Mouse (Mus musculus) intestine, embryonic 15.5 days (tissue): Measurements from ENCODE around the gene Caml. TPM values are rescaled to one million over a fixed set of nuclear protein-coding genes. Genes with fewer than 3 reads are reported as not detected.
"Not testable (repeated sequence)": the region's sequence is repeated elsewhere in the genome, so short reads cannot be mapped to it uniquely, and the experiment has no call there.

Source experiments
- ATAC-seq: fragments of 200-750 bp; cut with Nextera tagmentation; 2 replicates; pipeline ENCODE4 v1.8.0; 2017; ENCODE audit warnings: moderate TSS enrichment, moderate library complexity
- H3K27ac ChIP-seq: fragments of 300-500 bp; sonication (generic); 2 replicates; pipeline ENCODE4 v1.5.1; 2015; ENCODE audit warnings: mild to moderate bottlenecking, inconsistent platforms
- H3K27me3 ChIP-seq: fragments of 300-500 bp; sonication (generic); replicated peaks from 2 replicates; pipeline ENCODE4 v1.6.1; 2015; ENCODE audit warnings: inconsistent platforms
- H3K36me3 ChIP-seq: fragments of 300-500 bp; sonication (generic); 2 replicates; pipeline ENCODE4 v1.6.1; 2015; ENCODE audit warnings: inconsistent platforms
- H3K4me1 ChIP-seq: fragments of 300-500 bp; sonication (generic); replicated peaks from 2 replicates; pipeline ENCODE4 v1.6.1; 2015; ENCODE audit warnings: inconsistent platforms
- H3K4me2 ChIP-seq: fragments of 300-500 bp; sonication (generic); replicated peaks from 2 replicates; pipeline ENCODE4 v1.6.1; 2015; ENCODE audit warnings: mild to moderate bottlenecking, inconsistent platforms
- H3K4me3 ChIP-seq: fragments of 300-500 bp; sonication (generic); replicated peaks from 2 replicates; pipeline ENCODE4 v1.5.1; 2015; ENCODE audit warnings: inconsistent platforms
- H3K9ac ChIP-seq: fragments of 300-500 bp; sonication (generic); 2 replicates; pipeline ENCODE4 v1.6.1; 2015; ENCODE audit warnings: inconsistent platforms
- H3K9me3 ChIP-seq: fragments of 300-500 bp; sonication (generic); 2 replicates; pipeline ENCODE4 v1.6.1; 2016; ENCODE audit warnings: inconsistent platforms
- WGBS: fragments of 180-500 bp; shearing (Covaris S2); methylation state at CpG from one replicate; pipeline ENCODE4 v1.1.7; 2015; 5-methylcytosine and 5-hydroxymethylcytosine counted together
- polyA plus RNA-seq: library from polyadenylated mRNA; unstranded; fragments of >200 nt; fragmentation: Nextera tagmentation; extraction: Ambion mirVana; gene quantifications from 2 replicates; pipeline ENCODE4 v1.2.1, GENCODE M21; 2015

Caml gene
- 41.6 and 46.9 TPM in 2 replicates for polyA plus RNA-seq

- no peaks in the 10 kb centered on the region for H3K9me3 ChIP-seq
- ATAC-seq = peak; percentile 100
- H3K4me3 ChIP-seq = peak within 1 kb of the TSS; percentile 91
- H3K27ac ChIP-seq = peak within 1 kb of the TSS; percentile 84
- under 1% methylated on average over 59 of the region's 59 CpGs for WGBS
- peaks cover 11% of the 10 kb centered on the region for H3K4me1 ChIP-seq
- peaks cover 5% of the 10 kb centered on the region; the same call in 1 of the 2 replicates for H3K36me3 ChIP-seq
- H3K4me2 ChIP-seq = peak within 1 kb of the TSS; percentile 71
- H3K9ac ChIP-seq = peak within 1 kb of the TSS; percentile 87
- no peaks in the 10 kb centered on the region for H3K27me3 ChIP-seq
Measured at GRCm38 (mm10) chr13:55622649-55623541, at the start of gene Caml. Gene Caml (plus strand): TSS chr13:55623005.

GRCm38 (mm10) chr13:55573432-55573831 lies 49.4 kb upstream of the Caml start, which contains the start of gene Tmed9:
Gene Tmed9 (plus strand): TSS chr13:55573732.
- H3K9ac ChIP-seq = no peak within 1 kb of the TSS
- H3K9me3 ChIP-seq = no peaks in the 10 kb centered on the region
- no peaks in the 10 kb centered on the region for H3K27me3 ChIP-seq
- no peak within 1 kb of the TSS for H3K4me2 ChIP-seq
- H3K4me3 ChIP-seq = no peak within 1 kb of the TSS
- WGBS = 99% methylated on average over 2 of the region's 2 CpGs
- H3K27ac ChIP-seq = no peak within 1 kb of the TSS
- no peak for ATAC-seq
- no peaks in the 10 kb centered on the region for H3K36me3 ChIP-seq
- H3K4me1 ChIP-seq = peaks cover 15% of the 10 kb centered on the region

- H3K9ac ChIP-seq = no peak overlapping the region
- 74% methylated on average over 5 of the region's 5 CpGs for WGBS
- no peak overlapping the region for H3K27ac ChIP-seq
- H3K36me3 ChIP-seq = no peaks in the 10 kb centered on the region
- no peak overlapping the region for H3K4me3 ChIP-seq
- no peak overlapping the region for H3K4me2 ChIP-seq
- ATAC-seq = no peak
- H3K27me3 ChIP-seq = no peaks in the 10 kb centered on the region
- H3K4me1 ChIP-seq = peaks cover 10% of the 10 kb centered on the region
- no peaks in the 10 kb centered on the region for H3K9me3 ChIP-seq
Measured at GRCm38 (mm10) chr13:55574321-55574720, 48.5 kb upstream of the Caml start.

GRCm38 (mm10) chr13:55575932-55576331 lies 46.9 kb upstream of the Caml start:
- Histone ChIP-seq H3K27me3 (no peaks in the 10 kb centered on the region), H3K4me2 (no peak overlapping the region), H3K9ac (no peak overlapping the region), H3K4me3 (no peak overlapping the region), H3K36me3 (no peaks in the 10 kb centered on the region), H3K9me3 (no peaks in the 10 kb centered on the region), H3K4me1 (0 out of 2 replicates have a peak, but pooled peaks cover 3% of the 10 kb centered on the region), H3K27ac (no peak overlapping the region)
- 60% methylated on average over 5 of the region's 5 CpGs for whole genome bisulfite sequencing
- no peak for ATAC-seq

- H3K9ac ChIP-seq, H3K4me2 ChIP-seq, ATAC-seq, H3K27me3 ChIP-seq, H3K9me3 ChIP-seq, H3K4me1 ChIP-seq, H3K4me3 ChIP-seq, H3K36me3 ChIP-seq, H3K27ac ChIP-seq: not testable (repeated sequence)
- 72% methylated on average over 7 of the region's 7 CpGs for WGBS
Measured at GRCm38 (mm10) chr13:55576872-55577271, 45.9 kb upstream of the Caml start.

- Histone ChIP-seq H3K36me3 (no peaks in the 10 kb centered on the region), H3K4me2 (no peak overlapping the region), H3K4me3 (no peak overlapping the region), H3K9me3 (no peaks in the 10 kb centered on the region), H3K27ac (no peak overlapping the region), H3K4me1 (no peaks in the 10 kb centered on the region), H3K27me3 (no peaks in the 10 kb centered on the region), H3K9ac (no peak overlapping the region)
- ATAC-seq = no peak
- 78% methylated on average over 4 of the region's 4 CpGs for WGBS
Measured at GRCm38 (mm10) chr13:55578086-55578485, 44.7 kb upstream of the Caml start.

- 68% methylated on average over 4 of the region's 4 CpGs for WGBS
- no peak overlapping the region for H3K4me2 ChIP-seq
- ATAC-seq = peak; percentile 24
Measured at GRCm38 (mm10) chr13:55591961-55592490, 30.8 kb upstream of the Caml start.

GRCm38 (mm10) chr13:55592512-55593253 lies 30.1 kb upstream of the Caml start:
- peaks cover 5% of the 10 kb centered on the region; the same call in 1 of the 2 replicates for H3K4me1 ChIP-seq
- 5% methylated on average over 29 of the region's 29 CpGs for WGBS
- H3K27me3 ChIP-seq = no peaks in the 10 kb centered on the region
- ATAC-seq = peak; percentile 99
- H3K27ac ChIP-seq = peak overlapping the region; percentile 14; the same call in 1 of the 2 replicates
- H3K9ac ChIP-seq = peak overlapping the region; percentile 83
- peak overlapping the region; percentile 75 for H3K4me3 ChIP-seq
- peaks cover 26% of the 10 kb centered on the region for H3K36me3 ChIP-seq
- no peaks in the 10 kb centered on the region for H3K9me3 ChIP-seq
- H3K4me2 ChIP-seq = peak overlapping the region; percentile 59

More at GRCm38 (mm10) chr13:55591961-55592490, 30.8 kb upstream of the Caml start:
- Histone ChIP-seq H3K4me3 (no peak overlapping the region), H3K36me3 (peaks cover 25% of the 10 kb centered on the region), H3K9me3 (no peaks in the 10 kb centered on the region), H3K9ac (no peak overlapping the region), H3K27me3 (no peaks in the 10 kb centered on the region), H3K27ac (no peak overlapping the region), H3K4me1 (peaks cover 5% of the 10 kb centered on the region; the same call in 1 of the 2 replicates)

- H3K9ac ChIP-seq = peak overlapping the region; percentile 83
- WGBS = under 1% methylated on average over 31 of the region's 31 CpGs
- ATAC-seq = peak; percentile 68
- H3K27me3 ChIP-seq = no peaks in the 10 kb centered on the region
- H3K4me1 ChIP-seq = peaks cover 5% of the 10 kb centered on the region; the same call in 1 of the 2 replicates
- H3K4me3 ChIP-seq = peak overlapping the region; percentile 75
- H3K27ac ChIP-seq = peak overlapping the region; percentile 14; the same call in 1 of the 2 replicates
- peaks cover 30% of the 10 kb centered on the region for H3K36me3 ChIP-seq
- H3K9me3 ChIP-seq = no peaks in the 10 kb centered on the region
- peak overlapping the region; percentile 59 for H3K4me2 ChIP-seq
Measured at GRCm38 (mm10) chr13:55593254-55593747, 29.5 kb upstream of the Caml start.

- no peak overlapping the region for H3K4me2 ChIP-seq
- no peaks in the 10 kb centered on the region for H3K27me3 ChIP-seq
- H3K27ac ChIP-seq = no peak overlapping the region
- 83% methylated on average over 12 of the region's 12 CpGs for WGBS
- no peaks in the 10 kb centered on the region for H3K9me3 ChIP-seq
- H3K9ac ChIP-seq = no peak overlapping the region
- no peak for ATAC-seq
- no peak overlapping the region for H3K4me3 ChIP-seq
- peaks cover 30% of the 10 kb centered on the region for H3K36me3 ChIP-seq
- H3K4me1 ChIP-seq = peaks cover 5% of the 10 kb centered on the region; the same call in 1 of the 2 replicates
Measured at GRCm38 (mm10) chr13:55595375-55595774, 27.4 kb upstream of the Caml start.

GRCm38 (mm10) chr13:55596802-55597201 lies 26.0 kb upstream of the Caml start:
- WGBS = 95% methylated on average over 12 of the region's 12 CpGs
- ATAC-seq = no peak
- no peak overlapping the region for H3K9ac ChIP-seq

More at GRCm38 (mm10) chr13:55596802-55597201, 26.0 kb upstream of the Caml start:
- Histone ChIP-seq H3K9me3 (no peaks in the 10 kb centered on the region), H3K4me1 (peaks cover 9% of the 10 kb centered on the region), H3K4me3 (no peak overlapping the region), H3K4me2 (no peak overlapping the region), H3K27ac (no peak overlapping the region), H3K27me3 (no peaks in the 10 kb centered on the region), H3K36me3 (peaks cover 30% of the 10 kb centered on the region)
